Mouse (Mus musculus) bone marrow, adult 2 months (tissue): ENCODE data around the gene Serpinb3d. TPM values are rescaled to one million over a fixed set of nuclear protein-coding genes. Genes with fewer than 3 reads are reported as not detected.
"Not testable (repeated sequence)": the region's sequence is repeated elsewhere in the genome, so short reads cannot be mapped to it uniquely, and the experiment has no call there.

Source experiments
- H3K27ac ChIP-seq: fragments of 200-500 bp; 2 replicates; pipeline ENCODE4 v1.5.1; 2012; ENCODE audit warnings: low read depth, mild to moderate bottlenecking, control low read depth, inconsistent platforms, low read length; ENCODE audit not compliant: control insufficient read depth, poor library complexity, insufficient read depth
- H3K4me1 ChIP-seq: fragments of 200-500 bp; 2 replicates; pipeline ENCODE4 v1.6.1; 2011; ENCODE audit warnings: low read length; ENCODE audit not compliant: control insufficient read depth, insufficient read depth
- H3K4me3 ChIP-seq: fragments of 200-500 bp; replicated peaks from 2 replicates; pipeline ENCODE3; 2011; ENCODE audit warnings: mild to moderate bottlenecking, low read depth, low read length, control low read depth; ENCODE audit not compliant: control insufficient read depth
- CTCF ChIP-seq: fragments of 200-500 bp; IDR thresholded peaks from 2 replicates; pipeline ENCODE4 v1.5.1; 2011; ENCODE audit warnings: low read length, control low read depth; ENCODE audit not compliant: control insufficient read depth, insufficient read depth
- POLR2A ChIP-seq: fragments of 200-500 bp; IDR thresholded peaks from 2 replicates; pipeline ENCODE4 v1.6.1; 2011; ENCODE audit warnings: low read depth, mild to moderate bottlenecking, control low read depth, low read length, borderline replicate concordance; ENCODE audit not compliant: control insufficient read depth
- WGBS: fragments of 180-500 bp; shearing (Covaris S2); methylation state at CpG from one replicate; pipeline ENCODE4 v1.1.7; 2018; 5-methylcytosine and 5-hydroxymethylcytosine counted together
- polyA plus RNA-seq: library from polyadenylated mRNA; stranded (reverse); fragments of >200 nt; gene quantifications from 2 replicates; pipeline ENCODE4 v1.2.4, GENCODE M21; 2011; ENCODE audit warnings: low replicate concordance; ENCODE audit not compliant: missing spikeins, insufficient read depth, insufficient read length

The Serpinb3d gene
- polyA plus RNA-seq: not detected in 2 replicates

DNA sequence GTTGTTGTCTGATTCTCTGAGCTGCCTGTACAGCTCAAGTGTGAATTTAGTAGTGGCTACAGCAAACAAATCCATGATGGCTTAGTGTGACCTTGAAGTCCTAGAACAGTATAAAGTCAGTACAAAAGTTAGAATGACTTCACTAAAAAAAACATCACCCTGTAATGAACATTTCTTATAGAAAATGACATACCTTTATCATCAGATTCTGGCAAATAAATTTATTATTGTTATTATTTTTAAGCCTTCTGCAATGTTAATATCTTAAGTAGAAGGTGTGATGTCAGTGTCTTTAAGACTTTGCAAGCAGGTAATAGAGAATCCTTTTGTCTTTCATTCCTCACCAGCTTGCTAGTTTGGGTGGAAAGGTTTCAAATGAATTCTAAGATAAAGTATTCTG is at the start of gene Serpinb3d:
Serpinb3d (minus strand) TSS at position 101 of the 400 bp plus-strand sequence.
- H3K4me1 ChIP-seq: no peaks in the 10 kb centered on the region
- TF ChIP-seq CTCF (no peak), POLR2A (no peak)
- no peak within 1 kb of the TSS for H3K27ac ChIP-seq
- no peak within 1 kb of the TSS for H3K4me3 ChIP-seq

- not testable (repeated sequence) for H3K4me1 ChIP-seq, H3K27ac ChIP-seq, H3K4me3 ChIP-seq
Observed at GRCm38 (mm10) chr1:107127453-107127852, 44.1 kb upstream of the Serpinb3d start.

GRCm38 (mm10) chr1:107098417-107098816 is 15.1 kb upstream of the Serpinb3d start:
- no peaks in the 10 kb centered on the region for H3K4me1 ChIP-seq
- TF ChIP-seq CTCF (no peak), POLR2A (no peak)
- no peak overlapping the region for H3K27ac ChIP-seq
- WGBS: 85% methylated on average over 2 of the region's 2 CpGs
- no peak overlapping the region for H3K4me3 ChIP-seq

GRCm38 (mm10) chr1:107052203-107052602 is 31.1 kb downstream of the Serpinb3d start, which contains the start of gene Serpinb3a:
TSS of gene Serpinb3a (minus strand) at chr1:107052303.
- Histone ChIP-seq H3K4me1 (no peaks in the 10 kb centered on the region), H3K27ac (no peak within 1 kb of the TSS), H3K4me3 (no peak within 1 kb of the TSS)
- TF ChIP-seq POLR2A: no peak
- no peak for TF ChIP-seq CTCF
- WGBS: 42% methylated on average over 1 of the region's 1 CpGs

DNA sequence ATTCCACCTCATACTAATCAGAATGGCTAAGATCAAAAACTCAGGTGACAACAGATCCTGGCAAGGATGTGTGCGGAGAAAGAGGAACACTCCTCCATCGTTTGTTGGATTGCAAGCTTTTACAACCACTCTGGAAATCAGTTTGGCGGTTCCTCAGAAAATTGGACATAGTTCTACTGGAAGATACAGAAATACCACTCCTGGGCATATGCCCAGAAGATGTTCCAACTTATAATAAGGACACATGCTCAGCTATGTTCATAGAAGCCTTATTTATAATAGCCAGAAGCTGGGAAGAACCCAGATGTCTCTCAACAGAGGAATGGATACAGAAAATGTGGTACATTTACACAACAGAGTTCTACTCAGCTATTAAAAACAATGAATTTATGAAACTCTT is 49.1 kb downstream of the Serpinb3d start:
- WGBS: 81% methylated on average over 3 of the region's 3 CpGs
- not testable (repeated sequence) for H3K27ac ChIP-seq, H3K4me3 ChIP-seq, H3K4me1 ChIP-seq

Other genes with a start within 250 kb of the Serpinb3d start
- gene Serpinb5, start 222.3 kb downstream of the Serpinb3d start, polyA plus RNA-seq: not detected in 2 replicates
- not detected in 2 replicates for gene Serpinb12, start 149.1 kb downstream of the Serpinb3d start, polyA plus RNA-seq
- not detected in 2 replicates for gene Serpinb13, start 102.5 kb downstream of the Serpinb3d start, polyA plus RNA-seq
- not detected in 2 replicates for gene Serpinb3a, start 31.2 kb downstream of the Serpinb3d start, polyA plus RNA-seq
- not detected in 2 replicates for gene Serpinb3b, start 194.9 kb upstream of the Serpinb3d start, polyA plus RNA-seq
- not detected in 2 replicates for gene Serpinb3c, start 194.9 kb upstream of the Serpinb3d start, polyA plus RNA-seq